Mouse (Mus musculus) embryo, embryonic 10.5 days (tissue): ENCODE results near the gene Aadac.

Experiments
- DNase-seq: peaks from one replicate; pipeline ENCODE4 v3.0.0-alpha.2; 2015; ENCODE audit warnings: low spot score

Aadac gene

GRCm38 (mm10) chr3:60025417-60025816 is at the start of gene Aadac:
Aadac (plus strand) TSS chr3:60025717.
- DNase-seq: no peak

GRCm38 (mm10) chr3:60003622-60004021 is 21.9 kb upstream of the Aadac start:
- no peak for DNase-seq

- no peak for DNase-seq
Observed at GRCm38 (mm10) chr3:60006443-60006842, 19.1 kb upstream of the Aadac start, which contains the start of gene Aadacl2. Aadacl2 (plus strand) TSS chr3:60006743.

- no peak for DNase-seq
Observed at GRCm38 (mm10) chr3:60031511-60031910, 6.0 kb downstream of the Aadac start.

GRCm38 (mm10) chr3:60046221-60046913 is 20.9 kb downstream of the Aadac start:
- no peak for DNase-seq

GRCm38 (mm10) chr3:60053231-60053927 is 27.9 kb downstream of the Aadac start:
- no peak for DNase-seq

GRCm38 (mm10) chr3:60053931-60054330 is 28.4 kb downstream of the Aadac start:
- DNase-seq: no peak

- peak; percentile 58 for DNase-seq
Observed at GRCm38 (mm10) chr3:60056451-60056850, 30.9 kb downstream of the Aadac start.

GRCm38 (mm10) chr3:60057070-60057808 is 31.7 kb downstream of the Aadac start:
- no peak for DNase-seq

- DNase-seq: no peak
Observed at GRCm38 (mm10) chr3:60057809-60058082, 32.2 kb downstream of the Aadac start.

GRCm38 (mm10) chr3:60078883-60079415 is 53.4 kb downstream of the Aadac start:
- no peak for DNase-seq

GRCm38 (mm10) chr3:60080572-60080971 is 55.1 kb downstream of the Aadac start:
- DNase-seq: no peak

GRCm38 (mm10) chr3:60081648-60082047 is 56.1 kb downstream of the Aadac start, which contains the start of gene Sucnr1:
Sucnr1 (plus strand) TSS chr3:60081869.
- DNase-seq: no peak

GRCm38 (mm10) chr3:60082746-60083145 is 57.2 kb downstream of the Aadac start:
- DNase-seq: no peak

GRCm38 (mm10) chr3:60085729-60086128 is 60.2 kb downstream of the Aadac start:
- no peak for DNase-seq
